Mouse (Mus musculus) cortical plate, adult 2 months (tissue): ENCODE measurements around the gene Slc35a1.

Experiments used
- CTCF ChIP-seq: fragments of 200-500 bp; IDR thresholded peaks from 2 replicates; pipeline ENCODE4 v1.5.1; 2011; ENCODE audit warnings: mild to moderate bottlenecking, control low read depth, low read length; ENCODE audit not compliant: insufficient read depth; ENCODE audit errors: extremely low read depth
- POLR2A ChIP-seq: fragments of 200-500 bp; IDR thresholded peaks from 2 replicates; pipeline ENCODE4 v1.6.1; 2011; ENCODE audit warnings: mild to moderate bottlenecking, low read length, control low read depth; ENCODE audit not compliant: insufficient read depth; ENCODE audit errors: extremely low read depth

DNA sequence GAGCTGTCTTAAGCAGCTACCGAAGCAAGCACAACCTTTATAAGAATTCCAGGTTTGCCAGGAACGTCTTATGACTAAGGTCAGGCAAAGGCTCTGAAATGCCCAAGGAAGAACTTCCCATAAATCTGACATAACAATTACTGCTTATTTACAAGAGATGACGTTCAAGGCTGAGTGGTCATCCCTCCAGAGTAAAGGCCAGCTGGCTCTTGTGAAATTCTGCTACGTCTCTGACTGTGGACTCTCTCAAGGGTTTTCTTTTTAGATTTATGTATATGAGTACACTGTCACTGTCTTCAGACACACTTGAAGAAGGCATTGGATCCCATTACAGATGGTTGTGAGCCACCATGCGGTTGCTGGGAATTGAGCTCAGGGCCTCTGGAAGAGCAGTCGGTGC is 60.8 kb downstream of the Slc35a1 start:
- TF ChIP-seq CTCF, result no peak
- TF ChIP-seq POLR2A, result no peak
